7 mouse cellular contexts compared by ENCODE assay signal in genomic region chr7:79283671-79283941, GRCm38 (mm10). TPM values are rescaled to one million over a fixed set of nuclear protein-coding genes. Genes with fewer than 3 reads are reported as not detected.
DNase-seq lines count a peak whose midpoint lies in the region; ATAC-seq and TF ChIP-seq lines count a peak whose summit lies in the region.
"Not testable (repeated sequence)": the region's sequence is repeated elsewhere in the genome, so short reads cannot be mapped to it uniquely, and the experiment has no call there.

No protein-coding gene starts in this region.

- not testable (repeated sequence) for TF ChIP-seq CTCF in G1E (IDR thresholded peaks at IDR 0.05; ENCODE audit: low read depth, low read length); liver, embryonic 14.5 days (IDR thresholded peaks at IDR 0.05; ENCODE audit: low read depth); lung, postnatal 0 days (IDR thresholded peaks at IDR 0.05)

- not testable (repeated sequence) for H3K9ac ChIP-seq in embryonic facial prominence, embryonic 15.5 days; heart, embryonic 11.5 days (ENCODE audit: low read depth, low read length); intestine, embryonic 15.5 days; liver, embryonic 14.5 days (replicated peaks); lung, postnatal 0 days (replicated peaks; ENCODE audit: low read depth)

- peak overlapping the region; percentile 30; the same call in 1 of the 2 replicates for H3K4me3 ChIP-seq in G1E (ENCODE audit: low read depth, low read length)
- H3K4me3 ChIP-seq in embryonic facial prominence, embryonic 15.5 days (replicated peaks); heart, embryonic 11.5 days (ENCODE audit: low read depth, low read length); intestine, embryonic 15.5 days (replicated peaks); liver, embryonic 14.5 days (ENCODE audit: insufficient read depth in 1 of 2, low read depth in 2 of 2, low read length in 2 of 2); lung, postnatal 0 days (ENCODE audit: low read depth, low read length): not testable (repeated sequence)

- 0 out of 2 replicates have a peak overlapping the region, but pooled peaks have one; percentile 41 for H3K27ac ChIP-seq in embryonic facial prominence, embryonic 15.5 days (replicated peaks)
- H3K27ac ChIP-seq in heart, embryonic 11.5 days (ENCODE audit: low read depth, low read length), result 0 out of 2 replicates have a peak overlapping the region, but pooled peaks have one; percentile 47
- not testable (repeated sequence) for H3K27ac ChIP-seq in intestine, embryonic 15.5 days
- peak overlapping the region; percentile 78 for H3K27ac ChIP-seq in liver, embryonic 14.5 days
- H3K27ac ChIP-seq in lung, postnatal 0 days (ENCODE audit: low read length), result 0 out of 2 replicates have a peak overlapping the region, but pooled peaks have one; percentile 47

- DNase-seq in G1E (ENCODE audit: low spot score); liver, embryonic 14.5 days (ENCODE audit: low read depth in 3 of 3, low spot score in 3 of 3); lung, postnatal 0 days (ENCODE audit: low spot score): not testable (repeated sequence)
- DNase-seq in liver, result peak; percentile 31

- peak; percentile 20; the same call in 1 of the 2 replicates for TF ChIP-seq EP300 in liver, embryonic 14.5 days (IDR thresholded peaks at IDR 0.05; ENCODE audit: low read depth)
- TF ChIP-seq EP300 in lung, postnatal 0 days (IDR thresholded peaks at IDR 0.05), result not testable (repeated sequence)

- peaks cover 84% of the 10 kb centered on the region for H3K36me3 ChIP-seq in G1E (replicated peaks)
- not testable (repeated sequence) for H3K36me3 ChIP-seq in embryonic facial prominence, embryonic 15.5 days; heart, embryonic 11.5 days (ENCODE audit: control insufficient read depth, insufficient read depth, low read length); intestine, embryonic 15.5 days; liver, embryonic 14.5 days (replicated peaks; ENCODE audit: control insufficient read depth, insufficient read depth, low read depth); lung, postnatal 0 days (ENCODE audit: insufficient read depth, low read length)

- 79% methylated on average over 1 of the region's 1 CpGs for WGBS in embryonic facial prominence, embryonic 15.5 days
- 49% methylated on average over 1 of the region's 1 CpGs for WGBS in heart, embryonic 11.5 days (ENCODE audit: insufficient replicate concordance)
- 23% methylated on average over 1 of the region's 1 CpGs for WGBS in intestine, embryonic 15.5 days
- WGBS in liver, embryonic 14.5 days (ENCODE audit: insufficient replicate concordance), result 9% methylated on average over 1 of the region's 1 CpGs
- 33% methylated on average over 1 of the region's 1 CpGs for WGBS in lung, postnatal 0 days

- not testable (repeated sequence) for H3K4me2 ChIP-seq in embryonic facial prominence, embryonic 15.5 days (replicated peaks); heart, embryonic 11.5 days; intestine, embryonic 15.5 days (replicated peaks); lung, postnatal 0 days (replicated peaks; ENCODE audit: low read depth, low read length)
- peak overlapping the region; percentile 62 for H3K4me2 ChIP-seq in liver, embryonic 14.5 days (ENCODE audit: low read depth)

- ATAC-seq in G1E (ENCODE audit: extremely low read depth, insufficient number of reproducible peaks, low FRiP score, poor library complexity, severe bottlenecking); embryonic facial prominence, embryonic 15.5 days (ENCODE audit: insufficient number of reproducible peaks, low FRiP score, low TSS enrichment, low read depth); heart, embryonic 11.5 days (replicated peaks; ENCODE audit: insufficient number of reproducible peaks, low FRiP score, low TSS enrichment); lung, postnatal 0 days: not testable (repeated sequence)
- peak; percentile 24 for ATAC-seq in intestine, embryonic 15.5 days
- peak; percentile 76 for ATAC-seq in liver, embryonic 14.5 days (ENCODE audit: insufficient read depth)

- H3K9me3 ChIP-seq in G1E (replicated peaks); embryonic facial prominence, embryonic 15.5 days (replicated peaks); heart, embryonic 11.5 days (replicated peaks; ENCODE audit: control insufficient read depth, low read length); intestine, embryonic 15.5 days; liver, embryonic 14.5 days (ENCODE audit: control insufficient read depth, low read length); lung, postnatal 0 days (ENCODE audit: low read length): not testable (repeated sequence)

- H3K27me3 ChIP-seq in G1E (ENCODE audit: insufficient read depth, low read length); embryonic facial prominence, embryonic 15.5 days; heart, embryonic 11.5 days (ENCODE audit: control insufficient read depth, insufficient read depth, low read length); intestine, embryonic 15.5 days (replicated peaks); liver, embryonic 14.5 days (ENCODE audit: control insufficient read depth, insufficient read depth, low read length); lung, postnatal 0 days (replicated peaks; ENCODE audit: insufficient read depth, low read length): not testable (repeated sequence)

- peaks cover 88% of the 10 kb centered on the region for H3K4me1 ChIP-seq in G1E (ENCODE audit: insufficient read depth, low read depth, low read length)
- peaks cover 38% of the 10 kb centered on the region for H3K4me1 ChIP-seq in embryonic facial prominence, embryonic 15.5 days
- peaks cover 31% of the 10 kb centered on the region for H3K4me1 ChIP-seq in heart, embryonic 11.5 days (ENCODE audit: control insufficient read depth, insufficient read depth, low read length)
- peaks cover 28% of the 10 kb centered on the region for H3K4me1 ChIP-seq in intestine, embryonic 15.5 days (replicated peaks)
- H3K4me1 ChIP-seq in liver, embryonic 14.5 days (replicated peaks; ENCODE audit: control insufficient read depth in 2 of 2, insufficient read depth in 2 of 2, low read length in 1 of 2), result peaks cover 65% of the 10 kb centered on the region in 2 experiments
- H3K4me1 ChIP-seq in lung, postnatal 0 days (ENCODE audit: insufficient read depth, low read depth, low read length), result peaks cover 58% of the 10 kb centered on the region; the same call in 1 of the 2 replicates

RNA-seq across cellular contexts. Expression of gene Abhd2, which starts 10.6 kb away (rescaled TPM):
- total RNA-seq in G1E (2014; fragmentation: Nextera tagmentation) (68.8 and 69.2 TPM in 2 replicates), G1E (2017) (31.9 and 33.8 TPM in 2 replicates)
- polyA plus RNA-seq in G1E (2012), result 8.3 and 9.1 TPM in 2 replicates
- 12.8 and 13.6 TPM in 2 replicates for polyA plus RNA-seq in embryonic facial prominence, embryonic 15.5 days (2015; fragmentation: Nextera tagmentation; extraction: Ambion mirVana)
- polyA plus RNA-seq in heart, embryonic 11.5 days (2014; fragmentation: Nextera tagmentation; extraction: Ambion mirVana), result 4.9 and 6.1 TPM in 2 replicates
- polyA plus RNA-seq in intestine, embryonic 15.5 days (2015; fragmentation: Nextera tagmentation; extraction: Ambion mirVana), result 14.3 and 16.3 TPM in 2 replicates
- 5.6 and 6.0 TPM in 2 replicates for polyA plus RNA-seq in liver, embryonic 14.5 days (2012; rRNA removed)
- polyA plus RNA-seq in liver, embryonic 14.5 days (2014; fragmentation: Nextera tagmentation; extraction: Ambion mirVana), result 11.4 TPM in 2 replicates
- 22.8 and 25.2 TPM in 2 replicates for polyA plus RNA-seq in lung, postnatal 0 days (2015; fragmentation: Nextera tagmentation; extraction: Ambion mirVana)
